Mouse (Mus musculus): ENCODE data around the gene Mettl24. TPM values are rescaled to one million over a fixed set of nuclear protein-coding genes. Genes with fewer than 3 reads are reported as not detected.

Gene Mettl24
- total RNA-seq, 2 experiments from 2014 or later = 2.5 to 2.8 TPM

DNA sequence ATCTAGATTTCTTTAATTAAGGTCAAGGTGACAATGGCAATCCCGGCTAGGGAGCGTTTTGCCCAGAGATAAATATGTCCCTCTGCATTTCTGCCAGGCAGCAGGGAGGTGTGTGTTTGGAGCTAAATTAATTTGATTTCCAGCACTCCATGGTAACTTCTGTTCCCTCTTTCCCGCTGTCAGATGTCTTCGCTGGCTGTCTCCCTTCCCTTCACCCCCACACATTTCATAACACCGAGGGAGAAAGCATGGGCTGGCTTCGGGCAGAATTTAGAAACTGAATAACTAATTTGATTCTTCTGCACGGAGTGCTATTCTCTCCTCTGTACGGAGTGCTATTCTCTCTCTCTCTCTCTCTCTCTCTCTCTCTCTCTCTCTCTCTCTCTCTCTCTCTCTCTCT is 612 bp upstream of the Mettl24 start:
- peak; percentile 68 to 77 for DNase-seq (ENCODE audit: low spot score in 2 of 2)
- intact Hi-C loops (cut with DNase I) = loop anchor here (1.0 to 2.0 kb wide), 2 partner anchors 30 to 202 kb away; no protein-coding TSS in a partner anchor

DNA sequence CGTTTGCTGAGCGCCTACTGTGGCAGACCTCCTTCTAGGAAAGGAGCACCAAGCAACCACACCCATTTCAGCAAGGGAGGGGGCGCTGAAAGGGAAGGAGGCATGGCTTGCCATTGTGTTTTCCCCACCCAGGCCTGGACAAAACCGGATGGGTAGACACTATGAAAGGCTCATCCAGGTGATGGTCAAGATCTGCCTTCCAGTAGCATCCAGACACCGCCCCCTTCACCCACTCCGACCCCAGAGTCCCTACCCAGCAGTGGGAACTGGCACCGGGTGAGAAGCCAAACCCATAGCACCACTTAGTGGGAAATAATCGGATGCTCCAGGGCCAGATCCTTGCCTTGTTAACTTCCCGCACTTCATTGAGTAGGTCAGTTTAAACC is 779 bp downstream of the Mettl24 start:
- intact Hi-C loops (cut with DNase I) = loop anchor here (1.0 to 2.0 kb wide), 2 partner anchors 159 to 201 kb away; no protein-coding TSS in a partner anchor
- peak in 1 of 2 experiments; percentile 48 for DNase-seq (ENCODE audit: low spot score in 2 of 2)

- peak; percentile 49 to 73 for DNase-seq (ENCODE audit: low spot score in 2 of 2)
- intact Hi-C loops (cut with DNase I) = no loop called here
Measured at GRCm38 (mm10) chr10:40684326-40684725, 1.2 kb downstream of the Mettl24 start.

DNA sequence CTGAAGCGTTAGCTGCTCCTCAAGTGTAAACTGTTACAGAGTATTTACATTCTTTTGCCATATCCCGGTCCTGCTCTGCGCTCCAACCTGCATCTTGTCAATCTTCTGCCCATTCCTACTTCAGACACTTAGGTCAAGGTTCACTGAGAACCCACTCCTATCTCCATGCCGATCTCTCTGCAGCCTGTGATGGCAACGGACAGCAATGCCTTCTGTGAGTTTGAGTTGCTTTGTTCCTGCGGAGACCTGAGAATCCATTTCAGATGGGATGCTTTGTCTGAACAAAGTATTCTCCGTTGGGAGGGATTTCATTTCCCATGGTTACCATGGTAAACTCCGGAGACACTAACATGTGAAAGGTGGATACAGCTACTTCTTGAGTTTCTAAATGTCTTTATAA is 2.6 kb downstream of the Mettl24 start:
- intact Hi-C loops (cut with DNase I) = loop anchor here (5.0 kb wide), 1 partner anchor 77 kb away; no protein-coding TSS in a partner anchor
- DNase-seq (ENCODE audit: low spot score in 2 of 2) = peak in 1 of 2 experiments; percentile 1

GRCm38 (mm10) chr10:40686976-40687375 is 3.9 kb downstream of the Mettl24 start:
- intact Hi-C loops (cut with DNase I) = loop anchor here (5.0 kb wide), 1 partner anchor 75 kb away; no protein-coding TSS in a partner anchor
- DNase-seq (ENCODE audit: low spot score in 2 of 2) = peak in 1 of 2 experiments; percentile 8

GRCm38 (mm10) chr10:40687407-40687806 is 4.3 kb downstream of the Mettl24 start:
- intact Hi-C loops (cut with DNase I) = loop anchor here (5.0 kb wide), 1 partner anchor 75 kb away; no protein-coding TSS in a partner anchor
- no peak for DNase-seq (ENCODE audit: low spot score in 2 of 2)

GRCm38 (mm10) chr10:40688266-40688665 is 5.2 kb downstream of the Mettl24 start:
- DNase-seq (ENCODE audit: low spot score in 2 of 2) = peak; percentile 79
- intact Hi-C loops (cut with DNase I) = loop anchor here (2.0 to 5.0 kb wide), 3 partner anchors 23 to 74 kb away; no protein-coding TSS in a partner anchor

GRCm38 (mm10) chr10:40688873-40689272 is 5.8 kb downstream of the Mettl24 start:
- DNase-seq (ENCODE audit: low spot score in 2 of 2) = no peak
- intact Hi-C loops (cut with DNase I) = loop anchor here (2.0 to 5.0 kb wide), 3 partner anchors 22 to 73 kb away; no protein-coding TSS in a partner anchor

DNA sequence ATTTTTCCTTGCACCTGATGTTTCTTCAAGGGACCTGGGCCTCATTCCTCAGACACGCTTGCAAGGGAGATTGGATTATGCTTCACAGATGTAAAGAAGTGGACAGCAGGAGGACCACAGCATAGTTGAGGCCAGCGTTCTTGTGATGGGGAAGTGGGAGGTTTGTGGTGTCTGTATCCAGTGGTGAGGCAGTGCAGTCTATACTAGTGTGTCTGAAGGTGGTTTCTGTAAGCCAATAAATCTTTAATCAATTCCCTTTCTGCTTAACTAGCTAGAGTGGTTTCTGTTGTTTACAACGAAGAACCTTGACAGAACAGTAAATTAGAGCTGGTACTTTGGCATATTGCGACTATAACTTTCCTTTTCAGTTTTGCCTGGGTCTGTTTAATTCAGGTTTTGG is 15.6 kb downstream of the Mettl24 start:
- DNase-seq (ENCODE audit: low spot score in 2 of 2) = peak in 1 of 2 experiments; percentile 3
- intact Hi-C loops (cut with DNase I) = no loop called here

GRCm38 (mm10) chr10:40711127-40711526 is 28.0 kb downstream of the Mettl24 start:
- DNase-seq (ENCODE audit: low spot score in 2 of 2) = peak in 1 of 2 experiments; percentile 4
- intact Hi-C loops (cut with DNase I) = loop anchor here (2.0 kb wide), 1 partner anchor 22 kb away; no protein-coding TSS in a partner anchor

- intact Hi-C loops (cut with DNase I) = no loop called here
- peak in 1 of 2 experiments; percentile 5 for DNase-seq (ENCODE audit: low spot score in 2 of 2)
Measured at GRCm38 (mm10) chr10:40713018-40713608, 30.0 kb downstream of the Mettl24 start.

- peak in 1 of 2 experiments; percentile 3 for DNase-seq (ENCODE audit: low spot score in 2 of 2)
- intact Hi-C loops (cut with DNase I) = no loop called here
Measured at GRCm38 (mm10) chr10:40713829-40714228, 30.7 kb downstream of the Mettl24 start.

GRCm38 (mm10) chr10:40715151-40715550 is 32.1 kb downstream of the Mettl24 start:
- intact Hi-C loops (cut with DNase I) = no loop called here
- DNase-seq (ENCODE audit: low spot score in 2 of 2) = peak in 1 of 2 experiments; percentile 10

DNA sequence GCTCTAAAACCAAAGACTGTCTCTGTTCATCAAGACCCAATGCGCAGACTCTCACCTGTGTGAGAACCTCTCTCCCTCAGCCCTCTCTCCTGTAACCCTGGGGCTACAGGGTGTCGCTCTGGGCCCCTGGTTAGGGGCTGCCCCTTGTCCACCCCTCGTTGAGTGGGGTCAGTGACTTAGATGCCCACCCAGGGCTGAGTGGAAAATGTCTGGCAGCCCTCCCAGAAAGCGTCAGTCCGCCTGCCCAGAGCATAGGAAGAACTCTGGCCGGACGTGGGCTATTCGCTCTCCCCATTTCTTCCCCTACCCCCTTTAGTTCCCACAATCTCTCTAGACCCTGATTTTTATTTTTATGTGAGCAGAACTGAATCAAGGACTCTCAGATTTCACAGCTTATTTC is 33.2 kb downstream of the Mettl24 start:
- peak in 1 of 2 experiments; percentile 3 for DNase-seq (ENCODE audit: low spot score in 2 of 2)
- intact Hi-C loops (cut with DNase I) = no loop called here

DNA sequence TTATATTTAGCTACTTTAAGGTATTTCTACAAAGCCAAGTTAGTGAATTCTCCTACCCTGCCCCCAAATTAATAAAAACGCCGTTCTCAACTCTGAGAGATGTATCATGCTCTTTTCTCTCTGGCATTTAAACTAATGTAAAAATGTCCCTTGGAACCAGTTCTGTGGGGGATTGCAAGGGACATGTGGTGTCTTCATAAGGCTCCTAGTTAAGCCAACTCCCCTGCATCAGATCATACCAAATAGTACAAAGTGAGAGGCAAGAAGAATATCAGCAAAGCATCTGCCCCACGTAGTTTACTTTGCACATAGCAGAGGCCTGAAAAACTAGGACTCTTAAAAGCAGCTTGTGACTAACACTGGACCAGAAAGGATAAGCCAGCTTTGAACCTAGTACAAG is 33.6 kb downstream of the Mettl24 start:
- DNase-seq (ENCODE audit: low spot score in 2 of 2) = peak in 1 of 2 experiments; percentile 13
- intact Hi-C loops (cut with DNase I) = no loop called here

GRCm38 (mm10) chr10:40718362-40718761 is 35.3 kb downstream of the Mettl24 start:
- peak in 1 of 2 experiments; percentile 1 for DNase-seq (ENCODE audit: low spot score in 2 of 2)
- intact Hi-C loops (cut with DNase I) = no loop called here

DNA sequence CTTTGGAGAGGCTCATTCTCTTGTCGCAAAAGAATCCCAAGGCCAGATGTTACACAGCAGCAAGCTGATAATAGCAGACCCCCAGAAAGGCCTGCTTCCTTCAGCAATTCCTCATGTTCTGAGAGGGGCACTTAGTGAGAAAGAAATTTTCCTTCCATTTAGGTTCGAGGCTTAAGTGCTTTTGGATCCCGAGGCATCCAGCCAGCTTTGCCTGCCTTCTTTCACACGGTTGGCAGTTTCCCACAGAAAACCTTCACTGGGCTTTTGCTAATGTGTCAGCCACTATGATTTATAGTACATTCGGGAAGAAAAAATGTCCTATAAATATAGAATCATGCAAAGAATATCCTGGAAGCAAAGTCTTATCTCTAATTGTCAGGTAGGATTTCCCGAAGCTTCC is 36.0 kb downstream of the Mettl24 start:
- intact Hi-C loops (cut with DNase I) = no loop called here

DNA sequence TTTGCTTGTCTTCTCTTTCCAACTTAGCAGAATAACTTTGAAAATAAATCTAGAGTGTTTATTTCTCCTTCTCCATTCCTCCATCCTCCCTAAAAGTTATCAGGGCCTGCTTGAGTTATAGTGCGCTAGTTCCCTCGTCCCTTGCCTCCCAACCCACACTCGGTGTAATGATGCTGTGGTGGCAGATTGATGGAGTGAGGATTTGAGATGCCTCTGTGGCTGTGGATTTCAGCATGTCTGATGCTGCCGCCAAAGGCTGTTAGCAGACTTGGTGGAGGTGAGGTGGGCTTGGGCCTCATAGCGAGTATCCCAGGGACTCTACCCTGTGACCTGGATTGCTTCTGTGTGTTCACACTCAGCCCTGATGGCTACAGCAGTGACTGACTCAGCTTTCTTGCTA is 37.8 kb downstream of the Mettl24 start:
- intact Hi-C loops (cut with DNase I) = no loop called here
- no peak for DNase-seq (ENCODE audit: low spot score in 2 of 2)

More for the DNA sequence above, 36.0 kb downstream of the Mettl24 start:
- peak in 1 of 2 experiments; percentile 39 for DNase-seq (ENCODE audit: low spot score in 2 of 2)

DNA sequence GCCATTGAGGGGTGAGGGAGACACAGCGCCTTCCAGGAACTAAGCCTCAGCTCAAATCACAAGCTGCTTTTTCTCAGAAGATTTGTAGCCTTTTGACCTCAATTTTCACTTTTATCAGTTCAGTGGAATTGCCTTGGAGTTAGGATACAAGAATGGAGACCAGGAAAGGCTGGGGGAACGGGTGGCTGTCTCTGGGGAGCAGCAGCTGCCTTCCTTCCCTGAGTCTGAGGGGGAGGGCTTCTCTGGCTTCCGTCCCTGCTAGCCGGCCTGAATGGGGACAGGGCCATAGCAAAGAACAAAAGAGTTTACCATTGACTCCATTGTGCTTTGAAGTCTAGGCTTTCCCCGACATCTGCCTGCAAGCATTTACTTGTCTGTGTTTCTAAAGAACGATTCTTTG is 41.3 kb downstream of the Mettl24 start:
- intact Hi-C loops (cut with DNase I) = no loop called here
- peak in 1 of 2 experiments; percentile 2 for DNase-seq (ENCODE audit: low spot score in 2 of 2)

- intact Hi-C loops (cut with DNase I) = no loop called here
- peak in 1 of 2 experiments; percentile 1 for DNase-seq (ENCODE audit: low spot score in 2 of 2)
Measured at GRCm38 (mm10) chr10:40725066-40725465, 42.0 kb downstream of the Mettl24 start.

GRCm38 (mm10) chr10:40725471-40725870 is 42.4 kb downstream of the Mettl24 start:
- intact Hi-C loops (cut with DNase I) = no loop called here
- DNase-seq (ENCODE audit: low spot score in 2 of 2) = peak in 1 of 2 experiments; percentile 3

All from left cerebral cortex, postnatal 36 days (tissue).